Mouse (Mus musculus): Measurements from ENCODE around the gene Pfdn6. TPM values are rescaled to one million over a fixed set of nuclear protein-coding genes. Genes with fewer than 3 reads are reported as not detected.

The Pfdn6 gene
- polyA plus RNA-seq, 1 experiment from 2014 or later, result 152 TPM

GRCm38 (mm10) chr17:33947430-33948089 lies 7.4 kb upstream of the Pfdn6 start:
- no peaks in the 10 kb centered on the region for H3K27me3 ChIP-seq (ENCODE audit: control insufficient read depth, insufficient read depth, low read length)
- H3K9me3 ChIP-seq (ENCODE audit: control insufficient read depth, low read depth, low read length), result no peaks in the 10 kb centered on the region
- ATAC-seq (ENCODE audit: insufficient number of reproducible peaks, insufficient read depth, low FRiP score, low read depth), result no peak
- H3K36me3 ChIP-seq (ENCODE audit: control insufficient read depth, insufficient read depth, low read length), result peaks cover 43% of the 10 kb centered on the region
- WGBS, result 91% methylated on average over 10 of the region's 10 CpGs
- H3K4me2 ChIP-seq (replicated peaks; ENCODE audit: low read depth, low read length), result no peak overlapping the region
- peaks cover 14% of the 10 kb centered on the region; the same call in 1 of the 2 replicates for H3K4me1 ChIP-seq (ENCODE audit: control insufficient read depth, insufficient read depth, low read length)
- H3K9ac ChIP-seq (replicated peaks; ENCODE audit: low read depth, low read length), result no peak overlapping the region
- no peak overlapping the region for H3K4me3 ChIP-seq (ENCODE audit: low read depth, low read length)
- no peak overlapping the region for H3K27ac ChIP-seq (ENCODE audit: low read length)

- H3K27me3 ChIP-seq (ENCODE audit: control insufficient read depth, insufficient read depth, low read length), result no peaks in the 10 kb centered on the region
- H3K4me2 ChIP-seq (replicated peaks; ENCODE audit: low read depth, low read length), result no peak overlapping the region
- H3K4me3 ChIP-seq (ENCODE audit: low read depth, low read length), result no peak overlapping the region
- H3K9me3 ChIP-seq (ENCODE audit: control insufficient read depth, low read depth, low read length), result no peaks in the 10 kb centered on the region
- peaks cover 30% of the 10 kb centered on the region; the same call in 1 of the 2 replicates for H3K36me3 ChIP-seq (ENCODE audit: control insufficient read depth, insufficient read depth, low read length)
- H3K4me1 ChIP-seq (ENCODE audit: control insufficient read depth, insufficient read depth, low read length), result peaks cover 14% of the 10 kb centered on the region; the same call in 1 of the 2 replicates
- WGBS, result 96% methylated on average over 15 of the region's 15 CpGs
- H3K27ac ChIP-seq (ENCODE audit: low read length), result no peak overlapping the region
- ATAC-seq (ENCODE audit: insufficient number of reproducible peaks, insufficient read depth, low FRiP score, low read depth), result no peak
- H3K9ac ChIP-seq (replicated peaks; ENCODE audit: low read depth, low read length), result no peak overlapping the region
These were observed 3.3 kb upstream of the Pfdn6 start for GRCm38 (mm10) chr17:33943454-33943853.

- peaks cover 14% of the 10 kb centered on the region; the same call in 1 of the 2 replicates for H3K4me1 ChIP-seq (ENCODE audit: control insufficient read depth, insufficient read depth, low read length)
- peaks cover 28% of the 10 kb centered on the region; the same call in 1 of the 2 replicates for H3K36me3 ChIP-seq (ENCODE audit: control insufficient read depth, insufficient read depth, low read length)
- peak overlapping the region; percentile 71 for H3K9ac ChIP-seq (replicated peaks; ENCODE audit: low read depth, low read length)
- no peaks in the 10 kb centered on the region for H3K27me3 ChIP-seq (ENCODE audit: control insufficient read depth, insufficient read depth, low read length)
- no peaks in the 10 kb centered on the region for H3K9me3 ChIP-seq (ENCODE audit: control insufficient read depth, low read depth, low read length)
- WGBS, result 55% methylated on average over 19 of the region's 19 CpGs
- ATAC-seq (ENCODE audit: insufficient number of reproducible peaks, insufficient read depth, low FRiP score, low read depth), result no peak
- peak overlapping the region; percentile 97 for H3K4me2 ChIP-seq (replicated peaks; ENCODE audit: low read depth, low read length)
- H3K27ac ChIP-seq (ENCODE audit: low read length), result no peak overlapping the region
- peak overlapping the region; percentile 87 for H3K4me3 ChIP-seq (ENCODE audit: low read depth, low read length)
These were observed 1.2 kb upstream of the Pfdn6 start for GRCm38 (mm10) chr17:33941381-33941780.

- Histone ChIP-seq H3K4me1 (ENCODE audit: control insufficient read depth, insufficient read depth, low read length) (peaks cover 14% of the 10 kb centered on the region; the same call in 1 of the 2 replicates), H3K9me3 (ENCODE audit: control insufficient read depth, low read depth, low read length) (no peaks in the 10 kb centered on the region), H3K9ac (replicated peaks; ENCODE audit: low read depth, low read length) (peak overlapping the region; percentile 71), H3K27ac (ENCODE audit: low read length) (no peak overlapping the region), H3K36me3 (ENCODE audit: control insufficient read depth, insufficient read depth, low read length) (peaks cover 26% of the 10 kb centered on the region; the same call in 1 of the 2 replicates), H3K4me3 (ENCODE audit: low read depth, low read length) (peak overlapping the region; percentile 87), H3K4me2 (replicated peaks; ENCODE audit: low read depth, low read length) (peak overlapping the region; percentile 97), H3K27me3 (ENCODE audit: control insufficient read depth, insufficient read depth, low read length) (no peaks in the 10 kb centered on the region)
- no peak for ATAC-seq (ENCODE audit: insufficient number of reproducible peaks, insufficient read depth, low FRiP score, low read depth)
- WGBS, result 2% methylated on average over 26 of the region's 26 CpGs
These were observed 838 bp upstream of the Pfdn6 start for GRCm38 (mm10) chr17:33940981-33941380.

GRCm38 (mm10) chr17:33938783-33939182 lies 1.4 kb downstream of the Pfdn6 start:
- no peak for ATAC-seq (ENCODE audit: insufficient number of reproducible peaks, insufficient read depth, low FRiP score, low read depth)
- no peak overlapping the region for H3K9ac ChIP-seq (replicated peaks; ENCODE audit: low read depth, low read length)
- no peak overlapping the region for H3K4me2 ChIP-seq (replicated peaks; ENCODE audit: low read depth, low read length)
- H3K27ac ChIP-seq (ENCODE audit: low read length), result no peak overlapping the region
- H3K27me3 ChIP-seq (ENCODE audit: control insufficient read depth, insufficient read depth, low read length), result no peaks in the 10 kb centered on the region
- peaks cover 12% of the 10 kb centered on the region; the same call in 1 of the 2 replicates for H3K36me3 ChIP-seq (ENCODE audit: control insufficient read depth, insufficient read depth, low read length)
- WGBS, result 76% methylated on average over 11 of the region's 11 CpGs
- no peak overlapping the region for H3K4me3 ChIP-seq (ENCODE audit: low read depth, low read length)
- H3K4me1 ChIP-seq (ENCODE audit: control insufficient read depth, insufficient read depth, low read length), result peaks cover 14% of the 10 kb centered on the region; the same call in 1 of the 2 replicates
- H3K9me3 ChIP-seq (ENCODE audit: control insufficient read depth, low read depth, low read length), result no peaks in the 10 kb centered on the region

GRCm38 (mm10) chr17:33936993-33937392 lies 3.1 kb downstream of the Pfdn6 start:
- Histone ChIP-seq H3K27ac (ENCODE audit: low read length) (no peak overlapping the region), H3K36me3 (ENCODE audit: control insufficient read depth, insufficient read depth, low read length) (peaks cover 7% of the 10 kb centered on the region), H3K9me3 (ENCODE audit: control insufficient read depth, low read depth, low read length) (no peaks in the 10 kb centered on the region), H3K4me3 (ENCODE audit: low read depth, low read length) (no peak overlapping the region), H3K4me1 (ENCODE audit: control insufficient read depth, insufficient read depth, low read length) (peaks cover 14% of the 10 kb centered on the region; the same call in 1 of the 2 replicates), H3K9ac (replicated peaks; ENCODE audit: low read depth, low read length) (no peak overlapping the region), H3K4me2 (replicated peaks; ENCODE audit: low read depth, low read length) (no peak overlapping the region), H3K27me3 (ENCODE audit: control insufficient read depth, insufficient read depth, low read length) (no peaks in the 10 kb centered on the region)
- ATAC-seq (ENCODE audit: insufficient number of reproducible peaks, insufficient read depth, low FRiP score, low read depth), result no peak
- WGBS, result 84% methylated on average over 15 of the region's 15 CpGs

- H3K9ac ChIP-seq (replicated peaks; ENCODE audit: low read depth, low read length), result no peak overlapping the region
- H3K27ac ChIP-seq (ENCODE audit: low read length), result no peak overlapping the region
- WGBS, result 86% methylated on average over 21 of the region's 21 CpGs
- peaks cover 7% of the 10 kb centered on the region for H3K36me3 ChIP-seq (ENCODE audit: control insufficient read depth, insufficient read depth, low read length)
- H3K4me3 ChIP-seq (ENCODE audit: low read depth, low read length), result no peak overlapping the region
- no peaks in the 10 kb centered on the region for H3K9me3 ChIP-seq (ENCODE audit: control insufficient read depth, low read depth, low read length)
- no peaks in the 10 kb centered on the region for H3K27me3 ChIP-seq (ENCODE audit: control insufficient read depth, insufficient read depth, low read length)
- no peak for ATAC-seq (ENCODE audit: insufficient number of reproducible peaks, insufficient read depth, low FRiP score, low read depth)
- no peak overlapping the region for H3K4me2 ChIP-seq (replicated peaks; ENCODE audit: low read depth, low read length)
- peaks cover 14% of the 10 kb centered on the region; the same call in 1 of the 2 replicates for H3K4me1 ChIP-seq (ENCODE audit: control insufficient read depth, insufficient read depth, low read length)
These were observed 4.6 kb downstream of the Pfdn6 start for GRCm38 (mm10) chr17:33935422-33936055.

GRCm38 (mm10) chr17:33932970-33933369 lies 7.2 kb downstream of the Pfdn6 start:
- Histone ChIP-seq H3K4me3 (ENCODE audit: low read depth, low read length) (no peak overlapping the region), H3K4me2 (replicated peaks; ENCODE audit: low read depth, low read length) (no peak overlapping the region), H3K27ac (ENCODE audit: low read length) (no peak overlapping the region), H3K9ac (replicated peaks; ENCODE audit: low read depth, low read length) (no peak overlapping the region), H3K9me3 (ENCODE audit: control insufficient read depth, low read depth, low read length) (no peaks in the 10 kb centered on the region), H3K27me3 (ENCODE audit: control insufficient read depth, insufficient read depth, low read length) (no peaks in the 10 kb centered on the region), H3K36me3 (ENCODE audit: control insufficient read depth, insufficient read depth, low read length) (peaks cover 7% of the 10 kb centered on the region), H3K4me1 (ENCODE audit: control insufficient read depth, insufficient read depth, low read length) (peaks cover 12% of the 10 kb centered on the region)
- 93% methylated on average over 15 of the region's 15 CpGs for WGBS
- no peak for ATAC-seq (ENCODE audit: insufficient number of reproducible peaks, insufficient read depth, low FRiP score, low read depth)
